Mouse (Mus musculus): ENCODE results near the gene Efcab5.
"Not testable (repeated sequence)": the region's sequence is repeated elsewhere in the genome, so short reads cannot be mapped to it uniquely, and the experiment has no call there.

Gene Efcab5

GRCm38 (mm10) chr11:77179771-77180170 is 9.0 kb downstream of the Efcab5 start:
- no peak for DNase-seq (ENCODE audit: low spot score in 2 of 2)

GRCm38 (mm10) chr11:77174531-77174930 is 14.2 kb downstream of the Efcab5 start:
- DNase-seq (ENCODE audit: low spot score in 2 of 2) = peak in 1 of 2 experiments; percentile 38

- DNase-seq (ENCODE audit: low spot score in 2 of 2) = no peak
Measured at GRCm38 (mm10) chr11:77173731-77174130, 15.0 kb downstream of the Efcab5 start.

DNA sequence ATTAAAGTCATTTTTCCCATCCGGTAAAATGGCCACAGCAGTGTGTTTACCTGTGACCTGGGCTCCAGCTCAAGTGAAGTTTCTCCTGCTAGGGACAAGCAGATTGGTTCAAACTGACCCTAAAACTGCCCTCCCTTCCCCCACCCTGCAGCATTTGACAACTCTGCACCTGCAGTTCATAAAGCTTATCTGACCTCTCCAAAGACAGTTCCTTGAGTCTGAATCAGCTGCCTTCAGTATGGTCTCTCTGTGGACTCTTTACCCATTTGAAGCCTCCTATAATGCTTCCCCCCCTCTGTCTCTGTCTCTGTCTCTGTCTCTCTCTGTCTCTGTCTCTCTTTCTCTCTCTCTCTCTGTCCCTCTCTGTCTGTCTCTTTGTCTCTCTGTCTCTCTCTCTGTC is 28.0 kb downstream of the Efcab5 start:
- no peak for DNase-seq (ENCODE audit: low spot score in 2 of 2)

GRCm38 (mm10) chr11:77160341-77160740 is 28.4 kb downstream of the Efcab5 start:
- no peak for DNase-seq (ENCODE audit: low spot score in 2 of 2)

DNA sequence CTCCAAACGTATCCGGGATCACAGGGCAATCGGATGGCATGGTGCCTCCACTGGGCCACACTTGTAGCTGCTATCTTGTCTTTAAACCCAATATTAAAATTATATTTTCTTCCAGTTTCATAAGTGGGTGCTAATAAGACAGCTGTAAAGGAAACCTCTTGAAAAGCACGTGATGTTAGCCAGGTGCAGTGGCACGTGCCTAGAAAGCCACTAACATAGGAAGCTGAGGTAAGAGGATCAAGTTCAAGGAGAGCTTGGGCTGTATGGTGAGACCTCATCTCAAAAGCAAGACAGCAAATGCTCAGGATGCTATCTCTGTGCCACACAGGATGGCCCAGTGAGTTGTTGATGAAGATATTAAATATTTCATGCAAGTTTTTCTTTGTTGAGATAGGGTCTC is 34.6 kb downstream of the Efcab5 start:
- no peak for DNase-seq (ENCODE audit: low spot score in 2 of 2)

GRCm38 (mm10) chr11:77150806-77151205 is 38.0 kb downstream of the Efcab5 start:
- DNase-seq (ENCODE audit: low spot score in 2 of 2) = no peak

DNA sequence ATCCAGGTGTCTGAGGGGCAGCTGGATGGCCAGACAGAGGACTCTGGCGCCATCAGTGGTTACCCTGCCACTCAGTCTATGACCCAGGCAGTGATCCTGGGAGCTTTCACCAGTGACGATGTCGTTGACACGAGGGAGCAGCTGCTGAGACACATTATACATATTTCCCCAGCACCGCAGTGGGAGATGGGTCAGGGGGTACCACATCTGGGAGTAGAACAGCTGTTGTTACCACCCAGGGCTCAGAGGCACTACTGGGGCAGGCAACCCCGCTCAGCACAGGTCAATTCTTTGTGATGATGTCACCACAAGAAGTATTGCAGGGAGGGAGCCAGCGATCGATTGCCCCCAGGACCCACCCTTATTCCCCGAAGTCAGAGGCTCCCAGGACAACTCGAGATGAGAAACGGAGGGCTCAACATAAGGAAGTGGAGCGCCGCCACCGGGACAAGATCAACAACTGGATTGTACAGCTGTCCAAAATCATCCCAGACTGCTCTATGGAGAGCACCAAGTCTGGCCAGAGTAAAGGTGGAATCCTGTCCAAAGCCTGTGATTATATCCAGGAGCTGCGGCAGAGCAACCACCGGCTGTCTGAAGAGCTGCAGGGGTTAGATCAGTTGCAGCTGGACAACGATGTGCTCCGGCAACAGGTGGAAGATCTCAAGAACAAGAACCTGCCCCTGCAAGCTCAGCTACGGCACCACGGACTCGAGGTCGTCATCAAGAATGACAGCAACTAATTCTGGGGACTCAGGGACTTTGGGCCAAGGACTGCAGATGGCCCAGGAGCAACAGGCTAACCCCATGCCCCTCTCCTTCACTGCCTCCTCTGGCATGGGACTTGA is 38.8 kb downstream of the Efcab5 start:
- not testable (repeated sequence) for DNase-seq (ENCODE audit: low spot score in 2 of 2)

- no peak for DNase-seq (ENCODE audit: low spot score in 2 of 2)
Measured at GRCm38 (mm10) chr11:77148774-77149173, 40.0 kb downstream of the Efcab5 start.

- no peak for DNase-seq (ENCODE audit: low spot score in 2 of 2)
Measured at GRCm38 (mm10) chr11:77147753-77148152, 41.0 kb downstream of the Efcab5 start.

DNA sequence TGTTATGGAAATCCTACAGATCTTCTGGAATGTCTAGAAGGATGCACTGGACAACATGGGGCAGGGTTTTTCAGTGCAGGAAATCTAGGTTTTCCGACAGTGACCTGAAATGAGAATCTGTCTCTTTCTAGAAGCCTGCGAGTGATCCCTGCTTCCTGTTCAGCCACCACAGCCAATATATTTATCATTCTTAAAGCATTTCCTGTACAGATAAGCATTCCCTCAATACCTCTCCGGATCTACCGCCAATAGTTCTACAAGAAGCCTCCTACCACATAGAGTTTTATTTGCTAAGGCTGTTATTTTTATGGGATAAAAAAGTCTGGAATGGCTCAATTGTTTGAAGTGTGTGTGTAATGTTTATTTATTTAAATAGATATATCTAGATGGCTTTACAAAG is 43.3 kb downstream of the Efcab5 start:
- DNase-seq (ENCODE audit: low spot score in 2 of 2) = no peak

- DNase-seq (ENCODE audit: low spot score in 2 of 2) = no peak
Measured at GRCm38 (mm10) chr11:77141938-77142337, 46.8 kb downstream of the Efcab5 start.

GRCm38 (mm10) chr11:77139976-77140375 is 48.8 kb downstream of the Efcab5 start:
- DNase-seq (ENCODE audit: low spot score in 2 of 2) = no peak

- no peak for DNase-seq (ENCODE audit: low spot score in 2 of 2)
Measured at GRCm38 (mm10) chr11:77133450-77133849, 55.3 kb downstream of the Efcab5 start.

GRCm38 (mm10) chr11:77132580-77132979 is 56.2 kb downstream of the Efcab5 start:
- no peak for DNase-seq (ENCODE audit: low spot score in 2 of 2)

GRCm38 (mm10) chr11:77128562-77128961 is 60.2 kb downstream of the Efcab5 start:
- no peak for DNase-seq (ENCODE audit: low spot score in 2 of 2)

DNA sequence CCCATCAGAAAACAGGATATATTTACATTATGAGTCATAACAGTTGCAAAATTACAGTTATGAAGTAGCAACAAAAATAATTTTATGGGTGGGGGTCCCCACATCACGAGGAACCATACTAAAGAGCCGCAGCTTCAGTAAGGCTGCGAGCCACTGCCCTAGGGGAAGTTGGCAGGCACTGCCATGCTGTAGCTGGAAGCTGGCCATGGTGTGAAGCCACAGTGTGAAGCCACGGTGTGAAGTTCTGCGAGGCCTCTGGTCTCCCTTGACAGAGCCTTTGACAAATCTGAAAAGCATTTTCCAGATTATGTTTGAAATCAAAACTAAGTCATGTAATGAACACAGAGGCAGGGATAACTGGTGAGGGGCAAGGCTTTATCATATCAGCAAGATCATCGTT is 77.6 kb downstream of the Efcab5 start:
- no peak for DNase-seq (ENCODE audit: low spot score in 2 of 2)

DNA sequence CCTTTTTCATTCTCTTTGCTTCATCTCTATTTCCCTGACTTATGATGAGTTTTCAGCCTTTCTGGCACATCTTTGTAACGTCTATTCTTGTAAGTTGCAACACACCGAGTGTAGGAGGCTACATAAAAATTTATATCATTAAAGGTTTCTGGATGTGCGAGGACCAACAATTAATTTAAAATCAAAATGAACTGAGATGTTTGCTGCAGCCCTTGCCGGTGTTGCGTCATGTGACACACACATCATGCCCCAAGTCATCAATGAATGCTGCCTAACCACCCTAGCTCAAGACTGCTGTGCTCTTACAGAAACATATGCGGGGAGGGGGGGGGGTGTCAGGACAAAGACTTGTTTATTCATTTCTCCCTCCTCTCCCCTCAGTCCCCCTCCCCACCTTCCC is 80.3 kb downstream of the Efcab5 start:
- no peak for DNase-seq (ENCODE audit: low spot score in 2 of 2)

GRCm38 (mm10) chr11:77107872-77108271 is 80.9 kb downstream of the Efcab5 start:
- DNase-seq (ENCODE audit: low spot score in 2 of 2) = not testable (repeated sequence)

DNA sequence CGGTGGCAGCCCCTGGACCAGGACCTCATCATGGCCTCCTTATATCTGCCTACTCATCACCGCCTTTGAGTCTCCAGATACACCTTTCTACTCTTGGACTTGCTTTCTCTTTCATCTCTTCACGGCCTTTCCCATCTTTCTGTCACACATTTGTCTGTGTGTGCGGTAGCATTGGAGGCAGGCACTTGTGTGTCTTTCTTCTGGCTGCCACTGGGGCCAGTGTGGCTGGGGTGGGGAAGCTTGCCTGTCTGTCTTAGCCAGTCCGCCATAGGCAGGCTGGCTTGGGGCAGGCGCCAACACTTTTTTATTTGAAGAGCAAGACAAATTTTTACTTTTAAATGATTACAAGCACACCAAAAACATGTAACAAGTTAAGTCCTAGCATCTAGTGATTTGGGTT is 81.8 kb downstream of the Efcab5 start:
- DNase-seq (ENCODE audit: low spot score in 2 of 2) = no peak

- peak; percentile 29 for DNase-seq (ENCODE audit: low spot score in 2 of 2)
Measured at GRCm38 (mm10) chr11:77100137-77100937, 88.4 kb downstream of the Efcab5 start.

DNA sequence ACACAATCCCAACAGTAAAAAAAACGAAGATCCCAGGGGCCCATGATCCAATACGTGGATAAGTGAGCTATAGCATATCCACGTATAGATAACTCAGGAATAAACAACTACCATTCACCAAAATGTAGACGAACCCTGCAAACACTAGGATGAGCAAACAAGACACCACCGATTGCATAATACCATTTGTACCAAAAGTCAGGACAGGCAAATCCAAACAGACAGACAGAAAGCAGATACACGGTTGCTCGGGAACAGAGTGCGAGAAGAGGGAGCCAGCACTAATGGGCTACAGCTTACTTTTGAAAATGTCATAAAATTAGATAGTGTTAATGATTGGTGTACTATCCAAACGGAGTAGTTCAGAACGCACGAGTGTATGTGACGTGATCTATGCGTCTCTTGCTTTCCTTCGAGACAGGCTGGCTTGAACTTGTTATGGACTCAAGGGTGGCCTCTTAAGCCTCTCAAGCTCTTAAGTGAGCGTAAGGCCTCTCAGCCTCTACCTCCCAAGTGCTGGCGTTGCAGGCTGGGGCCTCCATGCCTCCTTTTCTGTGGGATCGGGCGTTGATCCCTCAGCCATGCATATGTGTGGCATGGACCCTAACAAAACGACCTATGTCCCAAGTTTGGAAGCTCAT is 90.3 kb downstream of the Efcab5 start:
- DNase-seq (ENCODE audit: low spot score in 2 of 2) = no peak
